Mouse (Mus musculus): ENCODE results near the gene Olfr867.

Gene Olfr867

DNA sequence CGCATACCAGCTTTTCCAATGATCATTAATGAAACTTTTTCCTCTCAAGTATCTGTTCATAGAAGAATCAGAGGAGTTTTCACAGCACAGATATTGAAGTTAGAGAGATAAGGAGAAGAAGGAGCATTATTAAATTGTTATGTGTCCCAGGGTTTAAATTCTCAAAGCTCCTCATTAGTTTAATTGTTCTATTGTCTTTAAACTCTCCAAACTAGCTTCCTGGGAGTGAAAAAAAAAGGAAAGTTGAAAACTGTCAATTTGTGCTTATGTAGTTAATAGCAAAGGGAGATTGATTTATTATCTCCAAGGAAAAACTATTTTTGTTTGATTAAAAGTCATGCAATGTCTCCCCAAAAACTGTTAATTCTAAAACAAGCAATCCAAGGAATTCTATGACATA is at the start of gene Olfr867:
TSS of gene Olfr867 (minus strand) at position 101 of the 400 bp plus-strand sequence.
- DNase-seq, result no peak

GRCm38 (mm10) chr9:20098326-20098725 is 41.0 kb upstream of the Olfr867 start, which contains the start of gene Olfr868:
TSS of gene Olfr868 (plus strand) at chr9:20098626.
- DNase-seq, result no peak

- no peak for DNase-seq
Measured at GRCm38 (mm10) chr9:20073523-20074177, 16.3 kb upstream of the Olfr867 start.

DNA sequence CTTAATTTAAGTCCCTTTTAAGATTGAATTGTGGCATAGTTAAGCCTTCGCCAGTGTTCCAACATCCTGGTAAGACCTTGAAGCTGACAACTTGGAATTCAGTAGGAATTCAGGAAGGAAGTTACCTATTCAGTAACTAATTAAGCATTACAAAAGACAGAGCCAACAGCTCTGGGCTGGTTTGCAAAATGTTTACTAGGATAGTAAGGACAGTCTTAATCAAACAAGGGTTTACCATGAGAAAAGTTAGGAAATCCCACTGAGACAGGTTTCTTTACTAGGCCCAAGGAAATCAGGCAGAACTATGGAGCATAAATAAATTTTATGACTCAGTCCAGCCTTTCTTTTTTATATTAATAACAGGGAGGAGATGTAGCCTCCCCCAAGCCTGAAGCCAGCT is 13.9 kb upstream of the Olfr867 start:
- DNase-seq, result no peak

DNA sequence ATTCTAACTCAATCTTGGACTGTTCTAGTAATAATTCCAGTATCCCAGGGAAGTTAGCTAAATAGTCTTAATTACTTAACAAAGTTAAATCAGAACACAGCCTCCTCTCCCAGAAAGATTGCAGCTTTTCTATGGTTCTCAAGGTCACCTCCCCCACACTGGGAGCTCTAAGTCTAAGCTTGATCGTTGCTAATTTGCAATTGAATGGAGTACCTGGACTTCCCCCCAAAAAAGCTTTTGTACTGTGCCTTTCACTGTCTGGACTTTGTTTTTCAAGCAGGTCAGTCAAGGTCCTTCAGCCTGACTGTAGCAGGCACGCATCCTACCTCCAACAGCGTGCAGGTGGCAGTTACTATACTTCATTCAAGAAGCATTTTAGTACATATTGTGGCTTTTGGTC is 12.9 kb upstream of the Olfr867 start:
- no peak for DNase-seq

- no peak for DNase-seq
Measured at GRCm38 (mm10) chr9:20047964-20048363, 9.4 kb downstream of the Olfr867 start.

DNA sequence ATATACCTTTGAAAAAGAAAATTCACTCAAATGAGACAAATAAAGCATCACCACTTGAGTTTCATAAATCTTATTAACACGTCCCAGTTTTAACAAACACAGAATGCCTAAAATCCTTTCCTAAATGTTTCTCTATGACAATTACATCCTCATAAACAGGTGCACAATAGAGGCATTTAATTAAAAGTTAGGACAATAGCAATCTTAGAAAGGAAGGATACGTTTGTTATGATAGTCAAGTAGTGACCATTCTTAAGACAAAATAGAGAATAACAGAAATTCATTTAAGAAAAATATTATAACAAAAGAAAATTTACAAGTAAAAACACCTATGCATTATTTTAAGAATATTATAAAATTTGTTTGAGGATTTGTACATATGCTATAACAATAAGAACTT is 29.4 kb downstream of the Olfr867 start, which contains the start of gene Olfr866:
TSS of gene Olfr866 (minus strand) at position 101 of the 400 bp plus-strand sequence.
- no peak for DNase-seq
